Mouse (Mus musculus): ENCODE results near the gene Prune2. TPM values are rescaled to one million over a fixed set of nuclear protein-coding genes. Genes with fewer than 3 reads are reported as not detected.

Prune2 gene
- polyA plus RNA-seq, 1 experiment from 2014 or later: 0.50 TPM

DNA sequence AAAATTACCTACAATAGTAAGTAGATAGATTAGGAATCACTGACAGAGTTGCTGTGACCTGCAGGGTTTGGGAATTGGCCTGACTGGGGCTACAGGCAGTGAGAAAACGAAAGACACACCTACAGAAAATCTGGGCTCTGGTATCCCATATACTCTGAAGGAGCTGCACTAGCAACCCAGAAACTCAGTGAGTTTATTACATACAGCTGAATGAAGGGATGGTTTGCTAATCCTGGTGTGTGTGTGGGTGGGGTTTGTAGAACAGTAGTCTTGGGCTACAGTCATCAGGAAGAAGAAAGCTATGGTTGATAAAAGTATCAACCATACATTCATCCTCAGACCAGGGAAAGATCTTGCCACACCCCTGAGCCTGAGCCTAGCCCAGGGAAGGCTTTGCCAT is 285.3 kb downstream of the Prune2 start:
- no peak for ATAC-seq (ENCODE audit: insufficient read depth)
- Histone ChIP-seq H3K4me1 (replicated peaks) (0 out of 2 replicates have a peak, but pooled peaks cover 5% of the 10 kb centered on the region), H3K4me3 (replicated peaks) (no peak overlapping the region), H3K36me3 (replicated peaks) (no peaks in the 10 kb centered on the region), H3K4me2 (no peak overlapping the region), H3K9ac (no peak overlapping the region), H3K27me3 (no peaks in the 10 kb centered on the region), H3K27ac (replicated peaks) (no peak overlapping the region), H3K9me3 (replicated peaks) (no peaks in the 10 kb centered on the region)
- WGBS (ENCODE audit: insufficient replicate concordance): 70% methylated on average over 1 of the region's 1 CpGs

DNA sequence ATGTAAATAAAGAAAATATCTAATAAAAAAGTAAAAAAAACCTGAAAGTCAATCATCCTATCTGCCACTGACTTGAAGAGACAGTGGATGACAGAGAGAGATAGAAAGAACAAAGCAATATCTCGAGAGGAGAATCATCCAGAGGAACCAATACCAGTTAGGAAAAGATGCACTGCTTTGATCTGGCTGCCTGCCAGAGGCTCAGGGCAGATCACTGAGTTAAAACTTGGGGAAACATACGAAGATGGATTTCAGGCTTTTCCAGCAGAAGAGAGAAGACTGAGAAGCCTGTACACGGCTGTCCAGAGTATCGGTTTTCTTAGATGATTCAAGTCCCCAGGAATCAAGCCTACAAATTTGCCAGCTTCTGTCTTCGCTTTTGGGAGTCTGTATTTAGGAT is 287.0 kb downstream of the Prune2 start:
- no peak for ATAC-seq (ENCODE audit: insufficient read depth)
- Histone ChIP-seq H3K9me3 (replicated peaks) (no peaks in the 10 kb centered on the region), H3K4me2 (no peak overlapping the region), H3K27ac (replicated peaks) (no peak overlapping the region), H3K4me3 (replicated peaks) (no peak overlapping the region), H3K27me3 (no peaks in the 10 kb centered on the region), H3K4me1 (replicated peaks) (0 out of 2 replicates have a peak, but pooled peaks cover 5% of the 10 kb centered on the region), H3K36me3 (replicated peaks) (no peaks in the 10 kb centered on the region), H3K9ac (no peak overlapping the region)
- WGBS (ENCODE audit: insufficient replicate concordance): 60% methylated on average over 5 of the region's 5 CpGs

DNA sequence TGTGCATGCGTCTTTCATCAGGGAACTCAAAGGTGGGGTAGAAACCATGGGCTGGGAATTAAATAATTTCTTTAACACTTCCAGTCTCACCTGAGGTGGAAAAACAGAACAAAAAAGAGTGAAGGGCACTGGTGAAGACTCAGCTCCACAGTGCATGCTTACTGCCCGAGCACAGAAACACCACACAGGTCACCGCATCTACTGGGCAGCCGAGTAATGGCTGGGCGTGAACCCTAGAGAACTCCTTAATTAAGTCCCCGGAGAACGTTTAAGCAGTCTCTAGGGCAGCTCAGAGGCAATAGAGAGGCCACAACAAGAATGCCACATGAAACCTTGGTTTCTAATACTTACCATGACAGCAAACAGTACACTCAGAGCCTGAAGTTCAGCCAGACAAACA is 288.6 kb downstream of the Prune2 start:
- H3K9me3 ChIP-seq (replicated peaks): no peaks in the 10 kb centered on the region
- H3K27me3 ChIP-seq: no peaks in the 10 kb centered on the region
- WGBS (ENCODE audit: insufficient replicate concordance): 75% methylated on average over 7 of the region's 7 CpGs
- H3K4me1 ChIP-seq (replicated peaks): 0 out of 2 replicates have a peak, but pooled peaks cover 5% of the 10 kb centered on the region
- H3K36me3 ChIP-seq (replicated peaks): no peaks in the 10 kb centered on the region
- no peak overlapping the region for H3K27ac ChIP-seq (replicated peaks)
- H3K9ac ChIP-seq: no peak overlapping the region
- no peak for ATAC-seq (ENCODE audit: insufficient read depth)
- H3K4me3 ChIP-seq (replicated peaks): no peak overlapping the region
- no peak overlapping the region for H3K4me2 ChIP-seq

DNA sequence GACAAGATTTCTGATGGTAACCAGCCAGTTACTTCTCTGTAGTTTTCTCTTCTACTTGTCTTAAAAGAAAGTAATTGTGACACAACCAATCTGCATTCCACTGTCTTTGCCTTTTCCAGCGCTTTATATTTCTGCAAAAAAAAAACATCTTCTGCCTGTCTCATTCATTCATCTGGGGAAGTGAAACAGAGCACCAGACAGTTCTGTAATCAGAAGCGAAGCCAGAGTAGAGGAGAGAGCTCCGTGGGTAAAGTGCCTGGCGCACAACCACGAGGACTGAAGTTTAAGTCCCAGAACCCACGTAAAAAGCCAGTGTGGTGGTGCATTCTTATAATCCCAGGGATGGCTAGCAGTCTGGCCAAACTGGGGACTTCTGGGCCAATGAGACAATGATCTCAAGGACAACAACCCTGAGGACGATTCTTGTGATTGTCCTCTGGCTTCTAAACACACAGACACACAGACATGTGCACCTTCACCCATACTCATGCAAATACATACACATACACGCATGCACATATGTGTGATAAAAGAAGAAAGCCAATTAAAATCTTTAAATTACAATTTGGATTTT is 291.5 kb downstream of the Prune2 start:
- H3K4me3 ChIP-seq (replicated peaks): no peak overlapping the region
- no peak overlapping the region for H3K27ac ChIP-seq (replicated peaks)
- H3K27me3 ChIP-seq: no peaks in the 10 kb centered on the region
- ATAC-seq (ENCODE audit: insufficient read depth): no peak
- no peak overlapping the region for H3K4me2 ChIP-seq
- 0 out of 2 replicates have a peak, but pooled peaks cover 5% of the 10 kb centered on the region for H3K4me1 ChIP-seq (replicated peaks)
- H3K9me3 ChIP-seq (replicated peaks): no peaks in the 10 kb centered on the region
- H3K9ac ChIP-seq: no peak overlapping the region
- 54% methylated on average over 8 of the region's 8 CpGs for WGBS (ENCODE audit: insufficient replicate concordance)
- no peaks in the 10 kb centered on the region for H3K36me3 ChIP-seq (replicated peaks)

DNA sequence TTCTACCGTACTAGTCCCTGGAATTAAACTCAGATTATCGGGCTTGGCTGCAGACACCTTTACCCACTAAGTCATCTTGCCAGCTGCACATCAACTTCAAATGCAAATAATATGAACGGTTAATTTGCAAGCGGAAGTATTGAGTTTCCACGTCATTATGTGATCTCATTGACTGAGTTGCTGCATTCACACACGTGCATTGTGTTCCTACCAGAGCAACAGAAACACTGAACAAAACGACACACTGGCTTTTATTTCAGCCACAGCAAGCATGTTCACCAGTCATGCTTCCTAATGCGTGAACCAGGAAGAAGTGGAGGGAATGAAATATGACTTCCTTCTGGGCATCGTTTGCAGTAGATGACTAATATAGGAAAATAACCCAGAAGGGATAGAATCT is 293.8 kb downstream of the Prune2 start:
- Histone ChIP-seq H3K4me1 (replicated peaks) (no peaks in the 10 kb centered on the region), H3K27me3 (no peaks in the 10 kb centered on the region), H3K27ac (replicated peaks) (no peak overlapping the region), H3K4me3 (replicated peaks) (no peak overlapping the region), H3K4me2 (no peak overlapping the region), H3K9me3 (replicated peaks) (no peaks in the 10 kb centered on the region), H3K36me3 (replicated peaks) (no peaks in the 10 kb centered on the region), H3K9ac (no peak overlapping the region)
- no peak for ATAC-seq (ENCODE audit: insufficient read depth)
- WGBS (ENCODE audit: insufficient replicate concordance): 62% methylated on average over 9 of the region's 9 CpGs

- Histone ChIP-seq H3K4me2 (no peak overlapping the region), H3K4me1 (replicated peaks) (no peaks in the 10 kb centered on the region), H3K4me3 (replicated peaks) (no peak overlapping the region), H3K27me3 (no peaks in the 10 kb centered on the region), H3K36me3 (replicated peaks) (no peaks in the 10 kb centered on the region), H3K27ac (replicated peaks) (no peak overlapping the region), H3K9ac (no peak overlapping the region), H3K9me3 (replicated peaks) (no peaks in the 10 kb centered on the region)
- ATAC-seq (ENCODE audit: insufficient read depth): no peak
- 64% methylated on average over 7 of the region's 7 CpGs for WGBS (ENCODE audit: insufficient replicate concordance)
Observed at GRCm38 (mm10) chr19:17250801-17251200, 294.9 kb downstream of the Prune2 start.

GRCm38 (mm10) chr19:17251453-17251852 is 295.5 kb downstream of the Prune2 start:
- Histone ChIP-seq H3K9me3 (replicated peaks) (no peaks in the 10 kb centered on the region), H3K27me3 (no peaks in the 10 kb centered on the region), H3K4me2 (no peak overlapping the region), H3K36me3 (replicated peaks) (no peaks in the 10 kb centered on the region), H3K27ac (replicated peaks) (no peak overlapping the region), H3K9ac (no peak overlapping the region), H3K4me3 (replicated peaks) (no peak overlapping the region), H3K4me1 (replicated peaks) (0 out of 2 replicates have a peak, but pooled peaks cover 4% of the 10 kb centered on the region)
- 64% methylated on average over 8 of the region's 8 CpGs for WGBS (ENCODE audit: insufficient replicate concordance)
- no peak for ATAC-seq (ENCODE audit: insufficient read depth)

- H3K27ac ChIP-seq (replicated peaks): no peak overlapping the region
- H3K27me3 ChIP-seq: no peaks in the 10 kb centered on the region
- H3K4me2 ChIP-seq: no peak overlapping the region
- no peak for ATAC-seq (ENCODE audit: insufficient read depth)
- no peak overlapping the region for H3K9ac ChIP-seq
- no peaks in the 10 kb centered on the region for H3K36me3 ChIP-seq (replicated peaks)
- H3K4me1 ChIP-seq (replicated peaks): 0 out of 2 replicates have a peak, but pooled peaks cover 5% of the 10 kb centered on the region
- H3K9me3 ChIP-seq (replicated peaks): no peaks in the 10 kb centered on the region
- no peak overlapping the region for H3K4me3 ChIP-seq (replicated peaks)
- WGBS (ENCODE audit: insufficient replicate concordance): 14% methylated on average over 3 of the region's 3 CpGs
Observed at GRCm38 (mm10) chr19:17252845-17253244, 296.9 kb downstream of the Prune2 start.

DNA sequence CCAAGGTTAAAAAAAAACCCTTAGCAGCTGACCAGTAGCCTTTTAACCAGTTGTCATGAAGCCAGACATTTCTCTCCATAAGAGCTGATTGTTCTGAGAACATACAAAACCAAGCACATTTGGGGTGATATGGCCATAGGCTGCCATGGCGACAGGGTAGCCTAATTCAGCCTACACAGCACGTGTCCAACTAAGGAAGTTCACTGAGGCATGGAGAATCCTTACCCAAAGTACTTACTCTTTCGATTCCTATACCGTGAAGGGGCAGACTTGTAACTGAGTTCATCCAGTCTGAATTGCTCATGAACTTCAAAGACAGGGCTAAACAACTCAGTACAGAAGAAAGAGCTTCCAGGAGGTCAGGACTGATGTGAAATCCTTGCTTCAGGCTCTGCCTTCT is 299.6 kb downstream of the Prune2 start:
- 59% methylated on average over 4 of the region's 4 CpGs for WGBS (ENCODE audit: insufficient replicate concordance)
- Histone ChIP-seq H3K4me3 (replicated peaks) (no peak overlapping the region), H3K4me1 (replicated peaks) (0 out of 2 replicates have a peak, but pooled peaks cover 5% of the 10 kb centered on the region), H3K36me3 (replicated peaks) (no peaks in the 10 kb centered on the region), H3K27me3 (no peaks in the 10 kb centered on the region), H3K9me3 (replicated peaks) (no peaks in the 10 kb centered on the region), H3K4me2 (no peak overlapping the region), H3K27ac (replicated peaks) (no peak overlapping the region), H3K9ac (no peak overlapping the region)
- no peak for ATAC-seq (ENCODE audit: insufficient read depth)

- ATAC-seq (ENCODE audit: insufficient read depth): no peak
- 43% methylated on average over 8 of the region's 8 CpGs for WGBS (ENCODE audit: insufficient replicate concordance)
Observed at GRCm38 (mm10) chr19:17256388-17256787, 300.5 kb downstream of the Prune2 start.

DNA sequence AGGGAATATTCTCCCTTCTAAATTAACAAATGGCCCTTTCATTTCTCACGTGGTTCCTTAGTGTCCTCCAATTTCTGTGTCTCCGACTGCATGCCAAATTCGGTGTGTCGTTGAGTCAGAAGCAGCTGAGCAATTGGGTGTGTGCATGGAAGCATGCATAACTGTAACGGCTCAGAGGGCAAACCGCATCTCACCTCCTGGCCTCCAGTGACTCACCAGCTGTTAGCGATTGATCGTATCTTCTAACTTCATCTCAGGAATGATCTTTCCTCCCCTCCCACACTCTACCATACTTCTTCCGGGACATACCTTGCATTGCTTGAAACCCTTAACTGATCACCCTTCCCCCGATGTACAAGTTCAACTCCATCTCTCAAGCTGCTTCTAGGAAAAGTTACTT is 300.9 kb downstream of the Prune2 start:
- H3K27ac ChIP-seq (replicated peaks): no peak overlapping the region
- no peak overlapping the region for H3K4me3 ChIP-seq (replicated peaks)
- no peaks in the 10 kb centered on the region for H3K36me3 ChIP-seq (replicated peaks)
- H3K4me2 ChIP-seq: no peak overlapping the region
- H3K9ac ChIP-seq: no peak overlapping the region
- ATAC-seq (ENCODE audit: insufficient read depth): no peak
- no peaks in the 10 kb centered on the region for H3K9me3 ChIP-seq (replicated peaks)
- no peaks in the 10 kb centered on the region for H3K27me3 ChIP-seq
- 0 out of 2 replicates have a peak, but pooled peaks cover 5% of the 10 kb centered on the region for H3K4me1 ChIP-seq (replicated peaks)
- 75% methylated on average over 10 of the region's 10 CpGs for WGBS (ENCODE audit: insufficient replicate concordance)

More at GRCm38 (mm10) chr19:17256388-17256787, 300.5 kb downstream of the Prune2 start:
- Histone ChIP-seq H3K4me1 (replicated peaks) (0 out of 2 replicates have a peak, but pooled peaks cover 5% of the 10 kb centered on the region), H3K4me3 (replicated peaks) (no peak overlapping the region), H3K9me3 (replicated peaks) (no peaks in the 10 kb centered on the region), H3K36me3 (replicated peaks) (no peaks in the 10 kb centered on the region), H3K4me2 (no peak overlapping the region), H3K27me3 (no peaks in the 10 kb centered on the region), H3K9ac (no peak overlapping the region), H3K27ac (replicated peaks) (no peak overlapping the region)

- Histone ChIP-seq H3K4me2 (no peak overlapping the region), H3K9ac (no peak overlapping the region), H3K27me3 (no peaks in the 10 kb centered on the region; the same call in 1 of the 2 replicates), H3K4me3 (replicated peaks) (no peak overlapping the region), H3K27ac (replicated peaks) (no peak overlapping the region), H3K4me1 (replicated peaks) (peaks cover 6% of the 10 kb centered on the region), H3K36me3 (replicated peaks) (no peaks in the 10 kb centered on the region), H3K9me3 (replicated peaks) (no peaks in the 10 kb centered on the region)
- WGBS (ENCODE audit: insufficient replicate concordance): 74% methylated on average over 2 of the region's 2 CpGs
- no peak for ATAC-seq (ENCODE audit: insufficient read depth)
Observed at GRCm38 (mm10) chr19:17263181-17263580, 307.3 kb downstream of the Prune2 start.
